Mouse (Mus musculus) CH12.LX (cell line): ENCODE measurements at regions not wholly inside any gene's neighbourhood (a gene's known extent, or its start where the extent isn't known, plus 50 kb on each side); places are given as distances from the start of the nearest gene placed in this dataset.

Source experiments
- BHLHE40 ChIP-seq: IDR thresholded peaks from 2 replicates; pipeline ENCODE4 v1.6.1; 2011; ENCODE audit warnings: mild to moderate bottlenecking, low read depth, low read length, improper control_type of control experiment
- CTCF ChIP-seq, 2 experiments: IDR thresholded peaks in 1 of 2; conservative IDR thresholded peaks in 1 of 2; 2 replicates each; pipeline ENCODE4 v1.5.1; 2011 to 2012; ENCODE audit warnings: low read depth in 2 of 2, low read length in 2 of 2, improper control_type of control experiment in 1 of 2, inconsistent platforms in 1 of 2, mild to moderate bottlenecking in 1 of 2, moderate library complexity in 1 of 2
- EP300 ChIP-seq: IDR thresholded peaks from 2 replicates; pipeline ENCODE4 v1.6.1; 2011; ENCODE audit warnings: low read length, improper control_type of control experiment
- ETS1 ChIP-seq: conservative IDR thresholded peaks from 2 replicates; pipeline ENCODE4 v1.6.1; 2012; ENCODE audit warnings: low read depth, mild to moderate bottlenecking, inconsistent platforms, low read length, improper control_type of control experiment, moderate library complexity
- JUND ChIP-seq: conservative IDR thresholded peaks from 2 replicates; pipeline ENCODE4 v1.6.1; 2011; ENCODE audit warnings: low read depth, low read length, improper control_type of control experiment
- MAX ChIP-seq: IDR thresholded peaks from 2 replicates; pipeline ENCODE4 v1.6.1; 2011; ENCODE audit warnings: low read length, improper control_type of control experiment
- MAZ ChIP-seq: IDR thresholded peaks from 2 replicates; pipeline ENCODE4 v1.6.1; 2012; ENCODE audit warnings: low read depth, mild to moderate bottlenecking, inconsistent platforms, low read length, improper control_type of control experiment, moderate library complexity
- MEF2A ChIP-seq: IDR thresholded peaks from 2 replicates; pipeline ENCODE4 v1.6.1; 2014; ENCODE audit warnings: low read depth, mild to moderate bottlenecking, inconsistent platforms, low read length, improper control_type of control experiment, borderline replicate concordance
- MYC ChIP-seq: IDR thresholded peaks from 2 replicates; pipeline ENCODE4 v1.6.1; 2011; ENCODE audit warnings: low read depth, mild to moderate bottlenecking, improper control_type of control experiment, low read length
- POLR2A ChIP-seq: IDR thresholded peaks from 2 replicates; pipeline ENCODE4 v1.6.1; 2011; ENCODE audit warnings: low read depth, mild to moderate bottlenecking, improper control_type of control experiment, low read length
- RCOR1 ChIP-seq: conservative IDR thresholded peaks from 2 replicates; pipeline ENCODE4 v1.6.1; 2012; ENCODE audit warnings: low read depth, mild to moderate bottlenecking, inconsistent platforms, low read length, improper control_type of control experiment
- TCF12 ChIP-seq: IDR thresholded peaks from 2 replicates; pipeline ENCODE4 v1.6.1; 2014; ENCODE audit warnings: low read depth, mild to moderate bottlenecking, inconsistent platforms, low read length, improper control_type of control experiment
- USF2 ChIP-seq: conservative IDR thresholded peaks from 2 replicates; pipeline ENCODE4 v1.6.1; 2011; ENCODE audit warnings: low read depth, low read length, improper control_type of control experiment
- ZMIZ1 ChIP-seq: IDR thresholded peaks from 2 replicates; pipeline ENCODE4 v1.6.1; 2012; ENCODE audit warnings: low read depth, mild to moderate bottlenecking, inconsistent platforms, low read length, improper control_type of control experiment

- TF ChIP-seq POLR2A (no peak), CTCF (conservative IDR thresholded peaks at IDR 0.05 in 1 of 2, IDR thresholded peaks at IDR 0.05 in 1 of 2; ENCODE audit: low read depth in 2 of 2, low read length in 2 of 2) (no peak; a peak in 1 of 4 replicates), TCF12 (no peak), MAX (no peak), MAZ (no peak), ETS1 (no peak), MYC (no peak), EP300 (no peak), BHLHE40 (no peak), ZMIZ1 (no peak), MEF2A (no peak), JUND (no peak), USF2 (no peak), RCOR1 (no peak)
Measured at GRCm38 (mm10) chr1:154116188-154116710, 84.7 kb upstream of the Zfp648 start.
